Mouse (Mus musculus) neural tube, embryonic 11.5 days (tissue): Measurements from ENCODE around the gene Rgs18. TPM values are rescaled to one million over a fixed set of nuclear protein-coding genes. Genes with fewer than 3 reads are reported as not detected.

Experiments
- ATAC-seq: fragments of 200-750 bp; cut with Nextera tagmentation; 2 replicates; pipeline ENCODE4 v1.8.0; 2017; ENCODE audit warnings: moderate number of reproducible peaks, mild to moderate bottlenecking, moderate TSS enrichment, moderate library complexity; ENCODE audit not compliant: insufficient read depth, low FRiP score, low TSS enrichment
- DNase-seq: peaks from one replicate; pipeline ENCODE4 v3.0.0-alpha.2; 2015; ENCODE audit warnings: low spot score
- H3K27ac ChIP-seq: fragments of 300-500 bp; sonication (generic); 2 replicates; pipeline ENCODE4 v1.5.1; 2014; ENCODE audit warnings: low read depth, mild to moderate bottlenecking, low read length
- H3K27me3 ChIP-seq: fragments of 300-500 bp; sonication (generic); 2 replicates; pipeline ENCODE4 v1.6.1; 2014; ENCODE audit warnings: mild to moderate bottlenecking, low read length, mixed read lengths; ENCODE audit not compliant: control insufficient read depth, insufficient read depth
- H3K36me3 ChIP-seq: fragments of 300-500 bp; sonication (generic); 2 replicates; pipeline ENCODE4 v1.6.1; 2014; ENCODE audit warnings: mild to moderate bottlenecking, low read length, moderate library complexity, mixed read lengths; ENCODE audit not compliant: control insufficient read depth, insufficient read depth
- H3K4me1 ChIP-seq: fragments of 300-500 bp; sonication (generic); 2 replicates; pipeline ENCODE4 v1.6.1; 2014; ENCODE audit warnings: low read length, mixed read lengths; ENCODE audit not compliant: control insufficient read depth, insufficient read depth
- H3K4me2 ChIP-seq: fragments of 300-500 bp; sonication (generic); 2 replicates; pipeline ENCODE4 v1.6.1; 2014; ENCODE audit warnings: low read depth, mild to moderate bottlenecking, moderate library complexity
- H3K4me3 ChIP-seq: fragments of 300-500 bp; sonication (generic); 2 replicates; pipeline ENCODE4 v1.5.1; 2014; ENCODE audit warnings: low read depth, low read length
- H3K9ac ChIP-seq: fragments of 300-500 bp; sonication (generic); 2 replicates; pipeline ENCODE4 v1.6.1; 2014; ENCODE audit warnings: mild to moderate bottlenecking, low read length
- H3K9me3 ChIP-seq: fragments of 300-500 bp; sonication (generic); 2 replicates; pipeline ENCODE4 v1.6.1; 2016; ENCODE audit warnings: low read length; ENCODE audit not compliant: control insufficient read depth
- WGBS: fragments of 180-500 bp; shearing (Covaris S2); extraction: QIAGEN DNeasy Blood & Tissue Kit; methylation state at CpG from one replicate; pipeline ENCODE4 v1.1.7; 2014; 5-methylcytosine and 5-hydroxymethylcytosine counted together
- polyA plus RNA-seq: library from polyadenylated mRNA; unstranded; fragments of >200 nt; fragmentation: Nextera tagmentation; extraction: Ambion mirVana; gene quantifications from 2 replicates; pipeline ENCODE4 v1.2.1, GENCODE M21; 2014

The Rgs18 gene
- polyA plus RNA-seq = 2.2 and 2.7 TPM in 2 replicates

DNA sequence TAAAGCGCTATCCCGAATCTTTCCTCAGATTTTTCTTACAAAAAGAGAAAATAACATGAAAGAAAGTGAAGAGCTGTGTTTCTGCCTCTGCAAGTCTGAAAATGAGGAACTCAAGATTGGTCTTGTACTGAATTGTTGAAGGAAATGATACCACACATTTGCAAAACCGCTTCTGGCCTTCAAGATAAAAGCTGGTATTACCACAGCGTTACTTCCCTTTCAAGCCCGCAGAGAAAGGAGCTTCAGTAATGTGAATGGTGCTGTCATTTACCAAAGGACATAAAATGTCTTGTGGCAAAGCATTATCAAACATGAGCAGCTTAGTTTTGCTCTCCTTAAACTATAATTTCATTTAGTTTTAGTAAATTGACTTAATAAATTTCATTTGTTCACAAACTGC, at the start of gene Rgs18:
TSS of gene Rgs18 (minus strand) at position 105 of the 400 bp plus-strand sequence.
- H3K9me3 ChIP-seq = no peaks in the 10 kb centered on the region
- no peak for ATAC-seq

DNA sequence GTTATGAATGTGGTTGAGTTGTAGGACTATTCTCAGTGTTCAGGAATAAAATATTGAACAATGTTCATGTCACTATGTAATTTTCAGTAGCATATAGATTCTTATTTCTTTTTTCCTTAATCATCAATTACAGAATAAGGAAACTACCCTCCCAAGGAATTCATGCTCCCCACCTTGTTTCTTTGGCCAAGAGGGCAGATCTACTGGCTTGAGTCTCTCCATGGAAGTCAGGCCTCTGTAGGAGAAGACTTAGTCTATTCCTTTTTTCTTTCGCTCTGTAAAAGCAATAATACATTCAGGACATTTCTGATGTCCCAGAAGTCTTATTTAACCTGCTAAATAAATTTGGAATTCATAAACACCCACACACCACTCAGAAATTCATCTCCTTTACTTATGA, 841 bp downstream of the Rgs18 start:
- Histone ChIP-seq H3K9me3 (no peaks in the 10 kb centered on the region), H3K27me3 (no peaks in the 10 kb centered on the region), H3K9ac (no peak overlapping the region), H3K4me3 (no peak overlapping the region), H3K36me3 (no peaks in the 10 kb centered on the region), H3K4me1 (no peaks in the 10 kb centered on the region), H3K4me2 (no peak overlapping the region), H3K27ac (no peak overlapping the region)
- 92% methylated on average over 1 of the region's 1 CpGs for WGBS
- ATAC-seq (no peak), DNase-seq (no peak)

More for the DNA sequence above, at the start of gene Rgs18:
- no peaks in the 10 kb centered on the region for H3K36me3 ChIP-seq
- no peak within 1 kb of the TSS for H3K4me2 ChIP-seq
- H3K9ac ChIP-seq = no peak within 1 kb of the TSS
- H3K27me3 ChIP-seq = no peaks in the 10 kb centered on the region
- H3K27ac ChIP-seq = no peak within 1 kb of the TSS
- WGBS = 86% methylated on average over 5 of the region's 5 CpGs
- H3K4me1 ChIP-seq = no peaks in the 10 kb centered on the region
- DNase-seq = no peak
- H3K4me3 ChIP-seq = no peak within 1 kb of the TSS

DNA sequence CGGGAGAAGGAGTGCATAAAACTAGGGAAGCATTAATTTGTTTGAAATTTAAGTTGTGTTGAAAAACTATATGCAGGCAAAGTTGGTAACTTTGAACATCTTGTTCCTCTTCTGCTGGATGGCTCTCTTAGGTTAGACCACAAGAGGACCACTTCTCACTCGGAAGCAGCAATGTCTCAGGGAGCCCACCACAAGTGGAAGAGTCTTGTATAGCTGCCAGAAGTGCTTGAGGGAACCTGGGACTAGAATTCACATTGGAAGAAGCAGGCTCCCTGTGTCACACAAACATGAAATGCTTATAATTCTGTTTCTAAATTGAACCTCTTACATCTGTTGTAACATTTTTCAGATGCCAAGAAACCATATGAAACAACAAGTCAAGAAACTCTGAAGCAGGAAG, 9.0 kb downstream of the Rgs18 start:
- no peak overlapping the region for H3K27ac ChIP-seq
- no peak overlapping the region for H3K4me2 ChIP-seq
- no peaks in the 10 kb centered on the region for H3K36me3 ChIP-seq
- no peak overlapping the region for H3K9ac ChIP-seq
- 80% methylated on average over 2 of the region's 2 CpGs for WGBS
- DNase-seq = no peak
- H3K4me1 ChIP-seq = no peaks in the 10 kb centered on the region
- no peak overlapping the region for H3K4me3 ChIP-seq
- no peak for ATAC-seq
- H3K27me3 ChIP-seq = no peaks in the 10 kb centered on the region
- H3K9me3 ChIP-seq = no peaks in the 10 kb centered on the region

DNA sequence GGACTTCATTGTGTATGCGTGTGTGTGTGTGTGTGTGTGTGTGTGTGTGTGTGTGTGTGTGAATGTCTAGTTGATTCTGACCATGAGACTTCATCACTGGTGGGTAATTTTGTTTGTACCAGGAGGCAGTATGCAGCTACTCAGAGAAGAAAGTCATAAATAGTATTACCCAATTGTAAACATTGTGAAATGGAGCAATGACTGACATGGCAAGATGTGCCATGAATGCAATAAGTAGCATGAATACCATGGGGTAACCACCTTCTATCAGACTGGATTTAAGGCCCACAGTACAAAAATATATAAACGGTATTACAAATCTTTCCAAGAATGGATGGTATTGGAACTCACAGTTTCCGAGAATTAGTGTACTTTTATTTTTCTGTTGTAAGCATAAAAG, 14.4 kb downstream of the Rgs18 start:
- no peak overlapping the region for H3K9ac ChIP-seq
- H3K4me3 ChIP-seq = no peak overlapping the region
- H3K36me3 ChIP-seq = no peaks in the 10 kb centered on the region
- WGBS = 92% methylated on average over 3 of the region's 3 CpGs
- no peak overlapping the region for H3K4me2 ChIP-seq
- ATAC-seq (no peak), DNase-seq (no peak)
- no peaks in the 10 kb centered on the region for H3K27me3 ChIP-seq
- no peaks in the 10 kb centered on the region for H3K9me3 ChIP-seq
- H3K27ac ChIP-seq = no peak overlapping the region
- H3K4me1 ChIP-seq = no peaks in the 10 kb centered on the region

DNA sequence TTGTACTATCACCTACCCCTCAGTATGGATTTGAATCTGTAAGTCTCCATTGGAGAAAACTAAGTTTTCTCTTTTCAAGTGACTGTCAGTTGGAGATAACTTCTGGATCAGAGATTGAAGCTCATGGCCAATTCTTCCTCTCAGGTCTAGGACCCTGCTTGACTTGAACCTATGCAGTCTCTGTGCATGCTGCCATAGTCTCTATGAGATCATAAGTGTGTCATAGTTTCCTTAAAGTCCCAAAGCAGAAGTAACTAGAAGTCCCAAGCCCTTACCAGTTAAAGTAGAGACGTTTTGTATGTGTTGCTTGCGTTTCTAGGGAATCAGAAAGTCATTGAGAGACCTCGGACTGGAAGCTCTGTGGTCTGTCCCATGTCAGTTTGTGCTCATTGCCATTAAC, 24.5 kb downstream of the Rgs18 start:
- ATAC-seq = no peak
- Histone ChIP-seq H3K9ac (no peak overlapping the region), H3K9me3 (no peaks in the 10 kb centered on the region), H3K36me3 (no peaks in the 10 kb centered on the region), H3K27ac (no peak overlapping the region), H3K4me2 (no peak overlapping the region), H3K4me3 (no peak overlapping the region), H3K4me1 (no peaks in the 10 kb centered on the region), H3K27me3 (no peaks in the 10 kb centered on the region)
- DNase-seq = no peak
- WGBS = 81% methylated on average over 3 of the region's 3 CpGs

DNA sequence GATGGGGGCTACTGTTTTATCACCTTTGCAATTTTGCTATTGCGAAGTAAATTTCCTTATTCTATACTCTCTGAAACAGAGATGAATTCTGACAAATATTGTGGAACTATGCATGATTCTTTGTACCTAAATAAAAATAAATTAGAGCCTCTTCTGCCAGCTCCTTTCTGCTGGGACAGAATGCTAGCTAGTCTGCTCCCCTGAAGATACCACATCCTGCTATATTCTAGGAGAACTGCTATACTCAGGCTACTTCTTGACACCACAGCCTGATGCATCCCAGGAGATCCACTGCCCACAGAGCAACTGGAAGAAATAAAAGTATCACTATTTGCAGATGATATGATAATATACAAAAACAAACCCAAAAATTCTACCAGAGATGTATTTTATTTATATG, 29.1 kb downstream of the Rgs18 start:
- H3K4me3 ChIP-seq = no peak overlapping the region
- no peak overlapping the region for H3K27ac ChIP-seq
- H3K9me3 ChIP-seq = no peaks in the 10 kb centered on the region
- H3K4me1 ChIP-seq = no peaks in the 10 kb centered on the region
- no peak overlapping the region for H3K4me2 ChIP-seq
- no peak for DNase-seq
- no peaks in the 10 kb centered on the region for H3K27me3 ChIP-seq
- no peak overlapping the region for H3K9ac ChIP-seq
- no peaks in the 10 kb centered on the region for H3K36me3 ChIP-seq
- ATAC-seq = no peak
- 84% methylated on average over 1 of the region's 1 CpGs for WGBS

DNA sequence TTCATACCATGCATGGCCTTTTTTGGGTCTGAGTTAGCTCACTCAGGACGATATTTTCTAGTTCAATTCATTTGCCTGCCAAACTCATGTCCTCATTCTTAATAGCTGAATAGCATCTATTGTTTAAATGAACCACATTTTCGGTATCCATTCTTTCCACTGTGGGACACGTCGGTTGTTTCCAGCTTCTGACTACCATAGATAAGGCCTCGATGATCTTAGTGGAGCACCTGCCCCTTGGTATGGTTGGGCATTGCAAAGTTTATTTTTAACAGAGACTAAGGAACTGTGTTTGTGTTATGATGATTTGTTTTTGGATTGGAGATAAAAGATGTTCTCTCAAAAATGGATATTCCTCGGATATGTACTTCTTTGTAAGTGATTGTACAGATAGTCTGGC, 37.5 kb downstream of the Rgs18 start:
- Histone ChIP-seq H3K4me3 (no peak overlapping the region), H3K9ac (no peak overlapping the region), H3K36me3 (no peaks in the 10 kb centered on the region), H3K9me3 (no peaks in the 10 kb centered on the region), H3K27me3 (no peaks in the 10 kb centered on the region), H3K4me1 (no peaks in the 10 kb centered on the region), H3K27ac (no peak overlapping the region), H3K4me2 (no peak overlapping the region)
- DNase-seq (no peak), ATAC-seq (no peak)
- WGBS = 93% methylated on average over 6 of the region's 6 CpGs

DNA sequence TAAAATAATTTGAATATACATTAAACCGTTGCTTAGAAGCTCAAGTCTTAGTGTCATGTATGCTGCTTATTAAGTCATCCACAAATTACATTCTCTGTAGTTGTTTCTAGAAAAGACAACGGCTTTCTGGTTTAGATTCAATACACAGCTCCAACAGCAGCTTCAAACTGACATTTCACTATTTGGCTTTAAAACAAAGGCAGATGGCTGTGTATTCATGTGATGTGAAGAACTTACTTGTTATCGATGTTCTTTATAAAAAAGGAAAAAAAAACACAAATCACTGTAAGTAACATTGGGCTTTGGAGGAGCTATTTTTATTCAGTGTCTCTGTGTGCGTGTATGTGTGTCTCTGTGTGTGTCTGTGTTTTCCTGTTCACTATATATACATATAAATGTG, 54.5 kb downstream of the Rgs18 start:
- H3K27me3 ChIP-seq = no peaks in the 10 kb centered on the region
- H3K4me2 ChIP-seq = no peak overlapping the region
- no peaks in the 10 kb centered on the region for H3K36me3 ChIP-seq
- H3K9me3 ChIP-seq = no peaks in the 10 kb centered on the region
- no peak overlapping the region for H3K4me3 ChIP-seq
- WGBS = 88% methylated on average over 4 of the region's 4 CpGs
- no peak for DNase-seq
- no peak for ATAC-seq
- H3K27ac ChIP-seq = no peak overlapping the region
- no peaks in the 10 kb centered on the region for H3K4me1 ChIP-seq
- H3K9ac ChIP-seq = no peak overlapping the region

DNA sequence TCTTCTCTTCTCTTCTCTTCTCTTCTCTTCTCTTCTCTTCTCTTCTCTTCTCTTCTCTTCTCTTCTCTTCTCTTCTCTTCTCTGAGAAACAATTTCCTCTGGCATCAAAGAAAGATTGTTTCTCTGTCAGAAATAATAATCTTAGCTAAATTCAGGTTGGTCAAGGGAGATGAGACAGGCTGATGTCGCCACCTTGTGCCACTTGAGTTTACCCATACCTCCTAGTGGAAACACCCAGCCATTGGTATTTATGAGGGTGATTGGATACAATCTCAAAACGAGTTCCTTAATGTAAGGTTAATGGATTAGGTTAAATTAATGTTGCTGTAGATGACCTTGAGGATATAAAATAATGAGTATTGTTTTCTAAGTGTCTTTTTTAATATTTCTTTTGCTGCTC, 70.9 kb downstream of the Rgs18 start:
- Histone ChIP-seq H3K36me3 (no peaks in the 10 kb centered on the region), H3K4me1 (no peaks in the 10 kb centered on the region), H3K9ac (no peak overlapping the region), H3K4me3 (no peak overlapping the region), H3K9me3 (no peaks in the 10 kb centered on the region), H3K27ac (no peak overlapping the region), H3K27me3 (no peaks in the 10 kb centered on the region), H3K4me2 (no peak overlapping the region)
- no peak for ATAC-seq
- DNase-seq = no peak
- 52% methylated on average over 2 of the region's 2 CpGs for WGBS
